Mouse (Mus musculus) cerebellum, adult 9-11 months (tissue): ENCODE results near the gene Scgb1b15.
"Not testable (repeated sequence)": the region's sequence is repeated elsewhere in the genome, so short reads cannot be mapped to it uniquely, and the experiment has no call there.

Source experiments
- DNase-seq: peaks from one replicate; pipeline ENCODE4 v3.0.0; 2022

Scgb1b15 gene

DNA sequence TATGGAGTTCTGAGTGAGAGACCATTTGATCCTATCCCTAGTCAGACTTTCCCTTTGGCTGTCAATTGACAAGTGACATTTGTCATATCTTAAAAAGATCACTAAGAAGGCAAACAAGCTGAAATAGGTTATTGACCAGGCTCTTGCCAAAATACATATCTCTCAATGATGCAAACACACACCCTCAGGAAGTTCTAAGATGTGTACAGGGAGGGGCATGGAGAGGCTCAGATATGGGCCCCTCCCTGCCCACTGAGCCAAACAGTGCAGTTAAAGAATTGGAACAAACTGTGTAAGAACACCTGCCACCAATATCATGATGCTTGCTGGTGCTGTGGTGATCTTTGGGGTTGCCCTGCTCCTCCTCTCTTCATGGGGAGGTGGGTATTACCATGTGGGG, at the start of gene Scgb1b15:
Gene Scgb1b15, plus strand, starts transcription at position 301 of the 400 bp plus-strand sequence.
- DNase-seq = not testable (repeated sequence)

DNA sequence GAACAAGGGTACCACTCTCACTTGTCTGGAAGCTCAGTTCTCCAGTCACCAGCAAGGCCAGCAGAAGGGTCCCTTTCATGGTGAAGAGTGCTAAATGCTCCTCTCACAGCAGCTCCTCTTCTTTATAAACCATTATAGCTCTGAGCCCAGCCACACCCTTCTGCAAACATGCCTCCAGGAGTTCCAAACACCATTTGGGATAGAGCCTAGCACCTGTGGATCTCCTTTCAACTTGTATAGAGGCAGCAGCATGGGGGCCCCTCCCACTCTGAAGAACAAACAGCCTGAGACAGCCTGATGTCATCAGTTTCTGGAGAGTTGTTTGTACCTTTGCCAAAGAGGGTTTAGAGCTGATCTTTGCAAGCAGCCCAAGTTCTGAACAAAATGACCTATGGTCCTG, 6.8 kb upstream of the Scgb1b15 start, which contains the start of gene Scgb2b15:
Gene Scgb2b15, minus strand, starts transcription at position 101 of the 400 bp plus-strand sequence.
- not testable (repeated sequence) for DNase-seq
